Mouse (Mus musculus) heart, postnatal 0 days (tissue): ENCODE results near the gene Gnb3. TPM values are rescaled to one million over a fixed set of nuclear protein-coding genes. Genes with fewer than 3 reads are reported as not detected.

Source experiments
- ATAC-seq: fragments of 200-750 bp; cut with Nextera tagmentation; 2 replicates; pipeline ENCODE4 v1.8.0; 2017; ENCODE audit warnings: low read depth, moderate number of reproducible peaks, moderate library complexity; ENCODE audit not compliant: insufficient read depth
- DNase-seq: peaks from one replicate; pipeline ENCODE4 v3.0.0-alpha.2; 2016; ENCODE audit warnings: low spot score
- H3K27ac ChIP-seq: fragments of 300-500 bp; sonication (generic); 2 replicates; pipeline ENCODE4 v1.5.1; 2014; ENCODE audit warnings: low read depth, mild to moderate bottlenecking
- H3K27me3 ChIP-seq: fragments of 300-500 bp; sonication (generic); 2 replicates; pipeline ENCODE4 v1.6.1; 2014; ENCODE audit warnings: low read length, mixed read lengths; ENCODE audit not compliant: control insufficient read depth, insufficient read depth
- H3K36me3 ChIP-seq: fragments of 300-500 bp; sonication (generic); replicated peaks from 2 replicates; pipeline ENCODE4 v1.6.1; 2014; ENCODE audit warnings: low read length, mixed read lengths; ENCODE audit not compliant: control insufficient read depth, insufficient read depth
- H3K4me1 ChIP-seq: fragments of 300-500 bp; sonication (generic); 2 replicates; pipeline ENCODE4 v1.6.1; 2014; ENCODE audit warnings: antibody characterized with exemption; ENCODE audit not compliant: control insufficient read depth, insufficient read depth
- H3K4me2 ChIP-seq: fragments of 300-500 bp; sonication (generic); 2 replicates; pipeline ENCODE4 v1.6.1; 2014; ENCODE audit warnings: low read depth, mild to moderate bottlenecking, low read length, moderate library complexity
- H3K4me3 ChIP-seq: fragments of 300-500 bp; sonication (generic); 2 replicates; pipeline ENCODE4 v1.5.1; 2014; ENCODE audit warnings: low read depth, low read length
- H3K9ac ChIP-seq: fragments of 300-500 bp; sonication (generic); replicated peaks from 2 replicates; pipeline ENCODE4 v1.6.1; 2014; ENCODE audit warnings: low read depth, low read length, mixed read lengths
- H3K9me3 ChIP-seq: fragments of 300-500 bp; sonication (generic); replicated peaks from 2 replicates; pipeline ENCODE4 v1.6.1; 2016; ENCODE audit warnings: low read length; ENCODE audit not compliant: control insufficient read depth
- CTCF ChIP-seq: IDR thresholded peaks from 2 replicates; pipeline ENCODE4 v1.5.1; 2016; ENCODE audit warnings: antibody characterized with exemption, control low read depth, low read depth
- EP300 ChIP-seq: IDR thresholded peaks from 2 replicates; pipeline ENCODE4 v1.6.1; 2016; ENCODE audit warnings: antibody characterized with exemption, low read depth
- WGBS: fragments of 180-500 bp; shearing (Covaris S2); extraction: QIAGEN DNeasy Blood & Tissue Kit; methylation state at CpG from one replicate; pipeline ENCODE4 v1.1.7; 2014; 5-methylcytosine and 5-hydroxymethylcytosine counted together
- polyA plus RNA-seq: library from polyadenylated mRNA; unstranded; fragments of >200 nt; fragmentation: Nextera tagmentation; extraction: Ambion mirVana; gene quantifications from 2 replicates; pipeline ENCODE4 v1.2.1, GENCODE M21; 2015
- total RNA-seq: library from RNA; depleted of rRNA; stranded (reverse); fragments of >200 nt; gene quantifications from 2 replicates; pipeline ENCODE4 v1.2.3, GENCODE M21; 2014; ENCODE audit warnings: low replicate concordance

Gnb3 gene
- total and polyA plus RNA-seq, 2 experiments from 2014 or later = 3.3 to 4.2 TPM

DNA sequence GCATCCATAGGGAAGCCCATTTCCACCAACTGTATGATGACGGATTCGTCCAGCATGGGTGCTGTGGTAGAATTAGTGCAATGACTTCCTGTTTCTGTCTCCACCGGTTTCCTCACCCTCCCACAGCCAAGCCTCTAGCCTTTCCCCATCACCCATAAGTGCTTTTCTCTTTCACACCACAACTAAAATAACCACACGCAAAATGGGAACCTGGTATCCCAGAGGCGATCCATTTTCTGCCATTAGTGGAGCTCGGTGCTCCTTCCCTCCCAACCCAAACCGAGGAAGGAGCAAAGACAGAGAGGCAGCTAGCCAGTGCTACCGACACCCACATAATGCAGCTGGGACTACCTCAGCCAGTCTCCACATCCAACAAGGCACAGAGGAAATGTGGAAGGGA, 22.1 kb downstream of the Gnb3 start:
- Histone ChIP-seq H3K4me2 (no peak overlapping the region), H3K27me3 (no peaks in the 10 kb centered on the region), H3K36me3 (peaks cover 79% of the 10 kb centered on the region), H3K4me3 (no peak overlapping the region), H3K9me3 (no peaks in the 10 kb centered on the region), H3K27ac (no peak overlapping the region), H3K4me1 (0 out of 2 replicates have a peak, but pooled peaks cover 6% of the 10 kb centered on the region), H3K9ac (no peak overlapping the region)
- TF ChIP-seq CTCF (no peak), EP300 (no peak)
- ATAC-seq (no peak), DNase-seq (no peak)
- WGBS = 82% methylated on average over 8 of the region's 8 CpGs

DNA sequence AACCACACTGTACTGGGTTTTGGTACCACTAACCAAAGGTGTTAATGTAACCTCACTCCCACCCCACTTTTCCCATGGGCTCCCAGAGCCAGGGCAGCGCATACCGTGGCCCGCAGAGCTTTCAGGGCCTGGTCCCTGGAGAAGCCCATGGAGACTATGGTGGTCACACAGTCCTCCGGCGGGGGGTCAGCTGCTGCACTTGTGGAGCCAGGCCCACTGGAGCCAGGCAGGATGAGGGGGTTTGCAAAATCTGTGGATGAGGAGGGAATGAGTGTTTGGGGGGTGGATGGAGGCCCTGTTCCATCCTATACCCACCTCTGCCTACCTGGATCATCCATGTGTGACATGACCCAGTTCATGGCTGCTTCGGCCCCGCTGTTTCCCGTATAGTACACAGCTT, 22.5 kb downstream of the Gnb3 start:
- ATAC-seq = no peak
- WGBS = 92% methylated on average over 8 of the region's 8 CpGs
- Histone ChIP-seq H3K27me3 (no peaks in the 10 kb centered on the region), H3K4me2 (no peak overlapping the region), H3K27ac (no peak overlapping the region), H3K36me3 (peaks cover 75% of the 10 kb centered on the region), H3K9me3 (no peaks in the 10 kb centered on the region), H3K4me3 (no peak overlapping the region), H3K9ac (no peak overlapping the region), H3K4me1 (peaks cover 9% of the 10 kb centered on the region; the same call in 1 of the 2 replicates)
- TF ChIP-seq CTCF (no peak), EP300 (no peak)
- no peak for DNase-seq

DNA sequence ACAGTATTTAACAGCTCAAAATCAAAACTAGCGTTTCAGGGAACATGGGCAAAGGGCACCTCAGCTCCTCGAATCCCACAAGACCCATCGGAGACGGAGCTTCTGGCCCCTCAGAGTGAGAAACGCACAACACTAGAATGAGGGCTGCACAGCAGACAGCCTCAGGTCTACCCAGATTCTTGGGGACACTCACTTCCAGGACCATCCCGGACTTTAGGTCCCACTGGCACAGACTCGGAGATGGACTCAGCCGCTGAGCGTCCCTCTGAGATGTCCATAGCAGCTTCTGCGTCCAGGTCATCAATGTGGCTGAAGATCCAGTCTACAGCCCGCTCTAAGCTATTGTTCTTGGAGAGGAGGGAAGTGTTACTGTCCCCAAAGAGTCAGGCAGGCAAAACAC, 22.9 kb downstream of the Gnb3 start:
- H3K4me2 ChIP-seq = no peak overlapping the region
- H3K4me1 ChIP-seq = peaks cover 13% of the 10 kb centered on the region; the same call in 1 of the 2 replicates
- no peak overlapping the region for H3K9ac ChIP-seq
- no peak overlapping the region for H3K27ac ChIP-seq
- no peaks in the 10 kb centered on the region for H3K27me3 ChIP-seq
- TF ChIP-seq CTCF (no peak), EP300 (no peak)
- ATAC-seq = no peak
- no peak for DNase-seq
- no peaks in the 10 kb centered on the region for H3K9me3 ChIP-seq
- WGBS = 95% methylated on average over 11 of the region's 11 CpGs
- no peak overlapping the region for H3K4me3 ChIP-seq
- H3K36me3 ChIP-seq = peaks cover 73% of the 10 kb centered on the region

DNA sequence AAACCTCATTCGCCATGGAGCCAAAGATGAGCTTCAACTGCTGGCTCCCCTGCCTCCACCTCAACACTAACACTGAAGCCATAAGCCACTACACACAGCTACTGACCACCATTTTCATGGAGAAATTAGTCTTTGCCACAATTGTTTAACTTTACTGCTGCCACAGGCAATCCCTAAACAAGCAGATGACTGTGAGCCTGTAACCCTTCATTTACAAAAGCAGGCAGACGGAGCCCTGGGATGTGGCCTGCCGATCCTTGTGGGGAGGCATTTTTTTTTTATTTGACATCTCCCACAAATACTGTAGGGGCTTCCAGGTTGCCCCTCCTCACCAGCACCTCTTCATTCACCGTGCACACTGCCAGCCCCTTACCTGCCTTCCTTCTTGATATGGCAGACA, 23.5 kb downstream of the Gnb3 start:
- 92% methylated on average over 4 of the region's 4 CpGs for WGBS
- H3K4me2 ChIP-seq = no peak overlapping the region
- no peaks in the 10 kb centered on the region for H3K9me3 ChIP-seq
- TF ChIP-seq EP300 (no peak), CTCF (no peak)
- no peak overlapping the region for H3K9ac ChIP-seq
- H3K36me3 ChIP-seq = peaks cover 73% of the 10 kb centered on the region
- peaks cover 13% of the 10 kb centered on the region; the same call in 1 of the 2 replicates for H3K4me1 ChIP-seq
- no peak overlapping the region for H3K4me3 ChIP-seq
- DNase-seq (no peak), ATAC-seq (no peak)
- H3K27ac ChIP-seq = no peak overlapping the region
- no peaks in the 10 kb centered on the region for H3K27me3 ChIP-seq

DNA sequence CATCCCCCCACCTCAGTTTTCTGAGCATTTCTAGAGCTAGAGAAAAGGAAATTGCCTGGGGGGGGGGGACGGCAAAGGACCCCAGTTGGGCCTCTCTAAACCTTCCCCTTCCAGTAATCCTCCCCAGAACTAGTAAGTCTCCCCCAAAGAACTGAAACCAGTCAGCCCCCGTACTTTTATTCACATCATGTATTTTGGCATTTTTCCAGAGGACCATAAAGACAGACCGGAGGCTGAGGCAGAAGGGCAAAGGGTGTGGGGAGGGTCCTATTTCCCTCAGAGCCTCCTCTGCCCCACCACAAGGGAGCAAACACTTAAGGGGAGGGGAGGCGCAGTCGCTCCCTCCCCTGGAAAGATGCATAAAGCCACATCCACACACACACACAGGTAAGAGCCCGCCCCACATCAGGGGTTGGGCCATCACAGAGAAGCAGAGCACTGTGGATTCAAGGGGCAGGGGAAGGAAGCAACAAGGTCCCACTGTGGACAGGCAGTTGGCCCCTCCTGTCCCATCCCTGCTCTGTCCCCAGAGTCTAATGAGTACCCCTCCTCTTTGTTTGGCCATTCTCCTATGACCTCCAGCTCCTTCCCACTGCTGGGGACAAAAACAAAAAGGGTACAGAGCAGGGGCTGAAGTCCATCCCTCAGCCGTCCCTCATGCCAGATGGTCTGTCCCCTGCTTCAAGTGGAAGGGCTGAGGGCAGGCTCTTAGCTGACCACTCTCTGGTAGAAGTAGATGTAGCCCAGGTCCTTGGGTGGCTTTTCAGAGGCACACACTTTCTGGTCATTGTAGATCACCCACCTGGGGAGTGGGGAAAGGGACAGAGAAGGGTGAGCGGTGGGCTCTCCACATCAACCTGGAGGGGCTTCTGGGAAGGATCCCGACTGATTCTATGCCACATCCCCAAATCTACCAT, 25.0 kb downstream of the Gnb3 start:
- TF ChIP-seq CTCF = no peak
- no peak for TF ChIP-seq EP300
- Histone ChIP-seq H3K27ac (no peak overlapping the region), H3K36me3 (peaks cover 68% of the 10 kb centered on the region), H3K4me2 (no peak overlapping the region), H3K4me1 (peaks cover 13% of the 10 kb centered on the region; the same call in 1 of the 2 replicates), H3K4me3 (no peak overlapping the region), H3K27me3 (no peaks in the 10 kb centered on the region), H3K9ac (no peak overlapping the region), H3K9me3 (no peaks in the 10 kb centered on the region)
- ATAC-seq (no peak), DNase-seq (no peak)
- 76% methylated on average over 9 of the region's 9 CpGs for WGBS
